Mouse (Mus musculus): ENCODE results near the gene Nkapl.

Nkapl gene

DNA sequence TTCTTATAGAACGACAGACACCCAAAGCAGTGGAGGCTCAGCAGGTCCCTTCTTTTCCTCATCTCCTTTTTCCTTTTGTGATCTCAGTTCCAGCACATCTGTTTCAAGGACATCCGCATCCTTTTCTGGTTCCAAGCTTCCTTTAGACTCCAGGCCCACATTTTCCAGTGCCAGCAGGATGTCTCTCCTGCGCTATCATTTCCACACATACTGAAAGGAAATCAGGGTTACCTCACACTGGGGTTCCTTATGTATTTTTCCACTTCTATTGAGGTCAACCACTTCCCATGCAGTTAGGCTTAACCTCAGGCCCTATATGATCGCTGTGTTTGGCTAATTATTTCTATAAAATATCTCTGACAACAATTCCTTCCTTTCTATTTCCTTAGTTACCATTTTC lies 32.8 kb downstream of the Nkapl start:
- no peak for DNase-seq (ENCODE audit: low spot score in 2 of 2)

DNA sequence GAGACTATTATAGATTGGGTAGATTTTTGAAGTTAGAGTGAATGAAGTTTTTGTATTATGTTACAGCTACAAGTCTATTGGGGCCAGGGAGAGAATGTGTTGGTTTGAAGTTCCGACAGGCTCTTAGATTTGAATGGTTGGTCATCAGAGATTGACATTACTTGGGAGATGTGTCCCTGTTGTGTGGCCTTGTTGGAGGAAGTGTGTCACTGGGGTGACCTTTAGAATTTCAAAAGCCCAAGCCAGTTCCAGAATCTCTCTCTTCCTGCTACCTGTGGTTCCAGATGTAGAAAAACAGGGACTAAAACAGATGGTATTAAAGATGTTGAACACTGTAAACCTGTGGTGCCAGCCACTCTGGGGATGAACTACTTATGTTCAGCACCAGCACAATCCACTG lies 40.7 kb downstream of the Nkapl start:
- no peak for DNase-seq (ENCODE audit: low spot score in 2 of 2)

DNA sequence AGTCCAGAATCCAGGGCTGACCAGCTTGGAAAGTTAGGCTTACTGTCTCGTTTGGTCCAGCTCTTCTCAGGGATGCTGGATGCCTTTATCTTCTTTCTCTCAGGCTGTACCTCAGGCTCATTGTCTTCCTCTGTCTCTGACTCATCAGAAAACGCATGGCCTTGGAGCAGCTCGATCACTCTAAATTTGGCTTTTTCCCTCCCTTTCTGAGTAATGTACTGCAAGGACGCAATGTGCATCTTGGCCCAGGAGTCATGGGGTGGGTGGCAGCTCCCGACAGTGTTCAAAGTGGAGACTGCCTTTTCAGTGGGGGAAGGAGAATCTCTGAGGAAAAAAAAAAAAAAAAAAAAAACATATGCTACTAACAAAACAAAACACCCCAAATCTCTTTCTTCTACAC lies 45.0 kb downstream of the Nkapl start:
- no peak for DNase-seq (ENCODE audit: low spot score in 2 of 2)

DNA sequence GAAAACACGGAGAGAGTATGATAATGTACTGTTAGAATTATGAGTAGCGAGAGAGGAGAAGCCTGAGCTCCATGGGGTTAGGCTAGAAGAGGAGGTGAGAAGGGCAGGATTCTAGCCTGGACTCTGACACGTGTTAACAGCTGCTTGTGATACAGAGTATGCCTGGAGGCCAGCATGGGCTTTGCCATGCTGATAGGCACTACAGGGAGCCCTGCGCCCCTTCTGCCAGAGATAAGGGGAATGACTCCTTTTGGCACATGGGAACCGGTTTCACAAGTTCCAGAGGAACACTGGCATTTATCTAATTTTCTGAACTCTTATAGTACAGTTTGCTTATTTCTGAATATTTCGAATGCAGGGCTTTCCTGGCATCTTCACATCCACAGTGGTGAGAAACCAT lies 49.4 kb downstream of the Nkapl start:
- DNase-seq (ENCODE audit: low spot score in 2 of 2), result no peak

- DNase-seq (ENCODE audit: low spot score in 2 of 2), result no peak
Observed at GRCm38 (mm10) chr13:21417298-21418010, 50.9 kb downstream of the Nkapl start.
